Mouse (Mus musculus) liver, embryonic 14.5 days (tissue): ENCODE measurements around the gene Ado. TPM values are rescaled to one million over a fixed set of nuclear protein-coding genes. Genes with fewer than 3 reads are reported as not detected.
A peak's percentile ranks its signal among the peaks of the same experiment; 100 is the strongest.

Experiments
- ATAC-seq: fragments of 200-750 bp; cut with Nextera tagmentation; 2 replicates; pipeline ENCODE4 v1.8.0; 2017; ENCODE audit warnings: moderate number of reproducible peaks, mild to moderate bottlenecking, moderate library complexity; ENCODE audit not compliant: insufficient read depth
- DNase-seq, 3 experiments: peaks; one replicate each; pipeline ENCODE4 v3.0.0-alpha.2; 2012 to 2013; ENCODE audit warnings: low read depth in 3 of 3, low spot score in 3 of 3
- H3K27ac ChIP-seq: fragments of 300-500 bp; sonication (generic); 2 replicates; pipeline ENCODE4 v1.5.1; 2014; ENCODE audit warnings: moderate library complexity, mild to moderate bottlenecking, control low read depth, inconsistent platforms
- H3K27me3 ChIP-seq: fragments of 300-500 bp; sonication (generic); 2 replicates; pipeline ENCODE4 v1.6.1; 2014; ENCODE audit warnings: mild to moderate bottlenecking, low read length, moderate library complexity; ENCODE audit not compliant: control insufficient read depth, insufficient read depth
- H3K36me3 ChIP-seq: fragments of 300-500 bp; sonication (generic); replicated peaks from 2 replicates; pipeline ENCODE4 v1.6.1; 2014; ENCODE audit warnings: low read depth; ENCODE audit not compliant: control insufficient read depth, insufficient read depth
- H3K4me1 ChIP-seq, 2 experiments: fragments of 200-500 bp in 1 of 2; fragments of 300-500 bp in 1 of 2; sonication (generic) in 1 of 2; replicated peaks; 2 replicates each; pipeline ENCODE4 v1.6.1; 2012 to 2014; ENCODE audit warnings: antibody characterized with exemption in 1 of 2, inconsistent platforms in 1 of 2, low read length in 1 of 2; ENCODE audit not compliant: control insufficient read depth in 2 of 2, insufficient read depth in 2 of 2
- H3K4me2 ChIP-seq: fragments of 300-500 bp; sonication (generic); 2 replicates; pipeline ENCODE4 v1.6.1; 2014; ENCODE audit warnings: low read depth, mild to moderate bottlenecking, control low read depth, moderate library complexity
- H3K4me3 ChIP-seq, 2 experiments: fragments of 200-500 bp in 1 of 2; fragments of 300-500 bp in 1 of 2; sonication (generic) in 1 of 2; 2 replicates each; pipeline ENCODE4 v1.5.1; 2012 to 2014; ENCODE audit warnings: low read depth in 2 of 2, low read length in 2 of 2, mild to moderate bottlenecking in 2 of 2, control low read depth in 1 of 2, inconsistent platforms in 1 of 2, moderate library complexity in 1 of 2; ENCODE audit not compliant: insufficient read depth in 1 of 2
- H3K9ac ChIP-seq: fragments of 300-500 bp; sonication (generic); replicated peaks from 2 replicates; pipeline ENCODE4 v1.6.1; 2014; ENCODE audit warnings: mild to moderate bottlenecking, control low read depth, moderate library complexity
- H3K9me3 ChIP-seq: fragments of 300-500 bp; sonication (generic); 2 replicates; pipeline ENCODE4 v1.6.1; 2016; ENCODE audit warnings: low read length, mixed read lengths; ENCODE audit not compliant: control insufficient read depth
- CTCF ChIP-seq: IDR thresholded peaks from 2 replicates; pipeline ENCODE4 v1.5.1; 2016; ENCODE audit warnings: antibody characterized with exemption, low read depth, control low read depth
- EP300 ChIP-seq: IDR thresholded peaks from 2 replicates; pipeline ENCODE4 v1.6.1; 2016; ENCODE audit warnings: antibody characterized with exemption, low read depth
- WGBS: fragments of 180-500 bp; shearing (Covaris S2); extraction: QIAGEN DNeasy Blood & Tissue Kit; methylation state at CpG from one replicate; pipeline ENCODE4 v1.1.7; 2014; ENCODE audit not compliant: insufficient replicate concordance; 5-methylcytosine and 5-hydroxymethylcytosine counted together
- polyA plus RNA-seq, 2 experiments: library from polyadenylated mRNA; depleted of rRNA in 1 of 2; stranded (reverse) in 1 of 2; unstranded in 1 of 2; fragments of >200 nt; fragmentation: Nextera tagmentation in 1 of 2; extraction: Ambion mirVana in 1 of 2; gene quantifications; 2 replicates each; pipeline versions ENCODE4 v1.2.1 to v1.2.3; 2012 to 2014

The Ado gene
- 2.9 and 3.0 TPM in 2 replicates for polyA plus RNA-seq (2012; rRNA removed)
- polyA plus RNA-seq (2014; fragmentation: Nextera tagmentation; extraction: Ambion mirVana): 13.2 and 13.3 TPM in 2 replicates

DNA sequence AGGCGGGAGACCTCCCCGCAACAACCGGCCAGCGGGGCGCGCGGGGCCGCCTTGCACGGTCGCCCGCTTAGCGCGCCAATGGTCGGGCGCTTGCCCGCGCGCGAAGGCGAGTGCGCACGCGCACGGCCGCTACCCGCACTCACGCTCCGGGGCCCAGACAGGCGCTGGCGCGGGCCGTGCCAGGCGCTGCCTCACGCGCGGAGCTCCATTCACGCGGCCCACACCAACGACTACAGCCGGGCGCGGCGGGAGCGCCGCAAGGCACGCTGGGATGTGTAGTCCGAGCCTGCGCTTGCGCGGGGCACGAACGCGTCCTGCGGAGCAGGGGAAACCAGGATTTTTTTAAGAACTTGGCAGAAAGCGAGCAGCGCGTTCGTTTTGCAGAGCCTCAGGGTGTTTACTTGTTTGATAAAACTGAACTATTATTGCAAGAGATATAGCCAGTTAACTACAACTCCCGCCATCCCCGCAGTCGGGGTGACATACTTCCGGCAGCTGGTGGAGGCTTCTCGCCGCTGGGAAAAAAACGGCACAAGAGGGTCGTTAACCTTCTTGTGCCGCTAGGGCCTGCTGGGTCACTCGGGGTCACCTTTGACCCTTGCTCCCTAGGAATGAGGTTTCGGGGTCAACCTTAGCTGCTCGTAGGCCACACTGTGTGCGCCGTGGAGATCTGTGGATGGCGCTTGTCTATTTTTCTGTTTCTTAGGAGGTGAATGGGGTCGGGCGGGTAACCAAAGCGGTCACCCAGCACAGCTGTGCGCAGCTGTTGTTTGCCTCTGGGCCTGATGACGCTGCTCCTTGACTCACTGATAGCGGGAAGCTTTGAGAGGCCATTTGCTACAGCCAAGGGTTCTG, at the start of gene Ado:
Gene Ado, minus strand, starts transcription at position 79 of the 855 bp plus-strand sequence.
- peak within 1 kb of the TSS; percentile 74 to 94 for H3K4me3 ChIP-seq
- H3K36me3 ChIP-seq: no peaks in the 10 kb centered on the region
- peak within 1 kb of the TSS; percentile 89 for H3K4me2 ChIP-seq
- H3K27ac ChIP-seq: peak within 1 kb of the TSS; percentile 68
- peak within 1 kb of the TSS; percentile 88 for H3K9ac ChIP-seq
- under 1% methylated on average over 79 of the region's 79 CpGs for WGBS
- H3K27me3 ChIP-seq: no peaks in the 10 kb centered on the region
- TF ChIP-seq CTCF (no peak; the same call in 1 of the 2 replicates), EP300 (no peak)
- H3K9me3 ChIP-seq: no peaks in the 10 kb centered on the region
- ATAC-seq: peak; percentile 92
- peaks cover 6 to 10% of the 10 kb centered on the region in 2 experiments for H3K4me1 ChIP-seq
- peak; percentile 63 to 71 (median 67) for DNase-seq

DNA sequence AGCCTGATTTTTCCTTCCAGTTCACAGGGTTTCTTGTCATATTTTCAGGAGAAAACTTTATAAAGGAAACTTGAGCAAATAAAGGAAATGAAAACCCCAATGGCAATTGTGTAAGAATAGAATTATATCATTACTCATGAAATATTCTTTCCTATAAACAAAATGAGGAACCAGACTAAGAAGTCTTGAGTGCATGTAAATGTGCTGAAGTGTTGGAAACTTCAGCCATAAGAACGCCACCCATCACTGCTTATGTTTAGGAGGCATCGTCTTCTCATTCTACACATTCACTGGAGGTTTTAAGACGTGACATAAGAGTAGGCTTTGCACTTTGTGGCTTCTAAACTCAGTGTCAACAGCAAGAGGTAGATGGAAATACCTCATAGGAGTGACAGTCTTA, 46.5 kb upstream of the Ado start:
- Histone ChIP-seq H3K9me3 (no peaks in the 10 kb centered on the region), H3K27me3 (no peaks in the 10 kb centered on the region), H3K36me3 (no peaks in the 10 kb centered on the region), H3K9ac (no peak overlapping the region), H3K27ac (no peak overlapping the region), H3K4me2 (no peak overlapping the region), H3K4me3 (no peak overlapping the region), H3K4me1 (no peaks in the 10 kb centered on the region)
- WGBS: 58% methylated on average over 3 of the region's 3 CpGs
- no peak for DNase-seq
- ATAC-seq: no peak
- TF ChIP-seq CTCF (no peak), EP300 (no peak)

DNA sequence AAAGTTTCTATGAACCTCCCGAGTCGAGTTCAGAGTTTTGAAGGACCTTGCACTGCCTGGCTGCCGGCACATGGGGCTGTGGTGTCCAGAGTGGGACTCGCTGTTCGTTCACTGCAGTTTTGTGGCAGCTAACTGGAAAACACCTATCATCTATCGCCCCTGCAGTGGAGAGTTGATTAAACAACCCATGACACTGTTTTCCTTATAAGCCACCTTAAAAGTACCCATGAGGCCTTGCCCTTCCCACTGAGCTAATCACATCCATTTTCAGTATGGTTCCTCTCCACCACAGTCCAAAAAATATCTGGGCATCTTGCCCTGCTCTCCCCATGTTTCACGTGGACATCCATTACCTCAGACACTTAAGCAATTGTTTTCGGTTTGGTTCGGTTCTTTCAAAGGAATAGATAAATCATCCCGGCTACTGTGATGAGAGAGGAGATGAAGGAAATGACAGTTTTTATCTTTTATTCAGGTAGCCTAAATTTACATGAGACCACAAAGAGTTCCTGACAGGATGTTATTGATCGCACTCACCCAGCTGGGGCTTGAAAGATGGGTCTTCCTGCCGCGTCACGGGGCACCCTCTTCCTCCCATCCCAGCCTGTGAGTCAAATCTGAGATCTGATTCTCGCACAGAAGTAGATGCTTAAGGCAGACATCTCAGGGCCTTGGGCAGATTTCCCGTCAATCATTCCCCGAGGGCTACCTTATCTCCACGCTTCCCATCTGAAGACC, 37.3 kb upstream of the Ado start:
- Histone ChIP-seq H3K9me3 (no peaks in the 10 kb centered on the region), H3K27ac (no peak overlapping the region), H3K27me3 (no peaks in the 10 kb centered on the region), H3K36me3 (no peaks in the 10 kb centered on the region), H3K4me1 (peaks cover 0 to 2% of the 10 kb centered on the region in 2 experiments; a peak in 1 of 4 replicates), H3K4me2 (no peak overlapping the region), H3K9ac (no peak overlapping the region), H3K4me3 (no peak overlapping the region)
- no peak for ATAC-seq
- DNase-seq: no peak
- no peak for TF ChIP-seq EP300
- no peak for TF ChIP-seq CTCF
- 53% methylated on average over 18 of the region's 18 CpGs for WGBS

DNA sequence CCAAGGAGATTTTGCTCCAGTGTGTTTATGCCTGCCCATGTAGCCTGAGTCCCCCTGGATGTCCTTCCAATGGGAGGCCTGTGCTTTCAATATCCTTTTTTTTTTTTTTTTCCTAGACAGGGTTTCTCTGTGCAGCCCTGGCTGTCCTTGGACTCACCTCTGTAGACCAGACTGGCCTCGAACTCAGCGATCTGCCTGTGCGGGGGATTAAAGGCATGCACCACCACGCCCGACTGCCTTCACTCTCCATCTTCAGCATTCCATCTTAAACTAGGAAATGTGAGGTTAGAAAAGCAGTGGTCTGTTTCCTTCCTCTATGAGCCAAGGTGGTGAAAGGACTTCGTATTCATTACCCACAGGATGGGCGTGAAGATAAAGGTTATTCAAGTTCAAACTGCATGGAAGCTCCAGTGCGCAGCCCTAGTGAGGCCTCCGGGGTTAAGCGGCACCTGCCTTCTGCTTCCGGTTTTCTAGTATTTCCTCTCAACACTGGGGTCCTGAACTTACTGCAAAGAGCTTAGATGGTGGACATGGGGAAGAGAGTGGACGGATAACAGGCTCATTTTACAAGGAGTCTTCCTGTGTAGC, 33.0 kb upstream of the Ado start:
- Histone ChIP-seq H3K9ac (no peak overlapping the region), H3K4me2 (no peak overlapping the region), H3K27ac (no peak overlapping the region), H3K4me1 (peaks cover 0 to 2% of the 10 kb centered on the region in 2 experiments; a peak in 1 of 4 replicates), H3K36me3 (no peaks in the 10 kb centered on the region), H3K9me3 (no peaks in the 10 kb centered on the region), H3K27me3 (no peaks in the 10 kb centered on the region), H3K4me3 (no peak overlapping the region)
- ATAC-seq (no peak), DNase-seq (no peak)
- TF ChIP-seq EP300: no peak
- WGBS: 22% methylated on average over 12 of the region's 12 CpGs
